Mouse (Mus musculus) spleen, adult 2 months (tissue): ENCODE measurements around the gene Iqschfp.

ENCODE experiments used
- CTCF ChIP-seq: fragments of 200-500 bp; IDR thresholded peaks from 2 replicates; pipeline ENCODE4 v1.5.1; 2011; ENCODE audit warnings: mild to moderate bottlenecking, inconsistent platforms; ENCODE audit not compliant: insufficient read depth, insufficient read length, insufficient replicate concordance; ENCODE audit errors: extremely low read depth
- POLR2A ChIP-seq: fragments of 200-500 bp; IDR thresholded peaks from 2 replicates; pipeline ENCODE4 v1.6.1; 2011; ENCODE audit warnings: low read depth, low read length, inconsistent platforms

GRCm38 (mm10) chr3:67852397-67852796, 39.6 kb upstream of the Iqschfp start:
- no peak for TF ChIP-seq CTCF
- TF ChIP-seq POLR2A: no peak
